Mouse (Mus musculus): ENCODE results near the gene Pygo2.

The Pygo2 gene

GRCm38 (mm10) chr3:89430171-89431159, at the start of gene Pygo2:
Gene Pygo2 (plus strand): TSS chr3:89430214.
- DNase-seq (ENCODE audit: low spot score): peak; percentile 74

- DNase-seq (ENCODE audit: low spot score): no peak
Measured at GRCm38 (mm10) chr3:89380291-89380690, 49.7 kb upstream of the Pygo2 start.

DNA sequence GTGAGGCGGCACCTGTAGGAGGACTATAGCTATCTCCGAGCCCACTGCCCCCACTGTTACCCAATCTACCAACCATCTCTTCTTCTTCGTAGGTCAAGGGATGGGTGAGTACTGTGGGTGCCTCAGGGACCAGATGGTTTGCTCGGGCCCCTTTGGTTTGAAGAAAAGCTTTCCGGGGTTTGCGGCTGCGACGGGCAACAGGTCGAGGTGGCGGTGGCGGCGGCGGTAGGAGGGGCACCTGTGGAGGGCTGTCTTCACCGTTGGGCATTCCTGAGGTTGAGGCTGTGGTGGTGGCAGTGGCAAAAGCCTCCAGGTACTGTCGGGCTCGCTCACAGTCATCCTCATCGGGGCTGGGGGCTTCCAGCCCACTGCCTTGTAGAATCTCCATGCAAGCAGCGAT, 49.3 kb upstream of the Pygo2 start:
- no peak for DNase-seq (ENCODE audit: low spot score)

DNA sequence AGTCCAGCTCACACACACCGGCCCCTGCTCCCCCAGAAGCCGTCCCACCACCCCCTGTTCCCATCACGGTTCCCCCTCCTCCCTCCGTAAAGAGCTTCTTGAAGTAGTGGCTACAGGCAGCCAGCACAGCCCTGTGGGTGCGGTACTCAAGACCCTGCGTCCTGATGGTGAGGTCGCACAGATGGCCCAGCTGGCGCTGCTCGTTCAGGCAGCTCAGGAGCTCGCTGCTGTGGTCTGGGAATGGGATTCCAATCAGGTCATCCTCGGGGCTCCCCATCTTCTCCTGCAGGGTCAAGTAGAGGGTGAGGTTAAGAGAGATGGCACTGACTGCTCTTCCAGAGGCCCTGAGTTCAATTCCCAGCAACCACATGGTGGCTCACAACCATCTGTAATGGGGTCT, 48.8 kb upstream of the Pygo2 start:
- no peak for DNase-seq (ENCODE audit: low spot score)

DNA sequence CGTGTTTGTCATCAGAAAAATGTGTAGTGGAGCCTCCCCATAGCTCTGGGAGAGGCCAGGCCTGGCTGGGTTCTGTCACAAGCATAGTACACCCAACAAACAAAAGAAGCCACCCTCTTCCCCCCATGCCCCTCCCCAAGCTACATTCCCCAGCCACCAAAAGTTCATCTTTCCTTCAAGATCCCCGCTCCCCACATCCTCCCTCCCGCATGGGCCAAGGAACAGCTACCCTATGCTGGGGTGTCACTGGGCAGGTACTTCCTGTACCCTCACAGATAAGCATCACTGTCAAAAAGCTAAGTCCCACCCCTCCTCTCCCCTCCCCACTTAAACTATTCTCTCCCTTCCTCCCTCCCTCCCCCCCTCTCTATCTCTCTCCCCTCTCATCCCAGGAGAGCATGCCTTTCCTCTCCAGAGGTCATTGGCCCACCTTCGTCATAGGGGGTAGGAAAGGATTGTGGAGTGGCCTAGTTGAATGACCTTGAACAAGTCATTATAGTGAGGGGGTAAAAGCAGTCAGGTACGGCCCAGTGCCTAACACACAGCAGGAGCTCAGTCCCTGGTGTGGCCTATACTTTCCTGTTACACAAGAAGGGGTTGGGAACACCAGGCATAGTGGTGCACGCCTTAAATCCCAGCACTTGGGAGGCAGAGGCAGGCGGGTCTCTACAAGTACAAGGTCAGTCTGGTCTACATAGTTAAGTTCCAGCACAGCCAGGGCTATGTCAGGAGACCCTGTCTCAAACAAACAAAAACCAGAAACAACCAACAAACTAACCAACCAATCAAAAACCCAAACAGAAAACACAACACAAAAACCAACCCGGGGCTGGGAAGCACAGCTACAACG, 47.8 kb upstream of the Pygo2 start:
- DNase-seq (ENCODE audit: low spot score): no peak

- DNase-seq (ENCODE audit: low spot score): no peak
Measured at GRCm38 (mm10) chr3:89382950-89383349, 47.1 kb upstream of the Pygo2 start.

- DNase-seq (ENCODE audit: low spot score): no peak
Measured at GRCm38 (mm10) chr3:89383651-89384255, 46.3 kb upstream of the Pygo2 start.

DNA sequence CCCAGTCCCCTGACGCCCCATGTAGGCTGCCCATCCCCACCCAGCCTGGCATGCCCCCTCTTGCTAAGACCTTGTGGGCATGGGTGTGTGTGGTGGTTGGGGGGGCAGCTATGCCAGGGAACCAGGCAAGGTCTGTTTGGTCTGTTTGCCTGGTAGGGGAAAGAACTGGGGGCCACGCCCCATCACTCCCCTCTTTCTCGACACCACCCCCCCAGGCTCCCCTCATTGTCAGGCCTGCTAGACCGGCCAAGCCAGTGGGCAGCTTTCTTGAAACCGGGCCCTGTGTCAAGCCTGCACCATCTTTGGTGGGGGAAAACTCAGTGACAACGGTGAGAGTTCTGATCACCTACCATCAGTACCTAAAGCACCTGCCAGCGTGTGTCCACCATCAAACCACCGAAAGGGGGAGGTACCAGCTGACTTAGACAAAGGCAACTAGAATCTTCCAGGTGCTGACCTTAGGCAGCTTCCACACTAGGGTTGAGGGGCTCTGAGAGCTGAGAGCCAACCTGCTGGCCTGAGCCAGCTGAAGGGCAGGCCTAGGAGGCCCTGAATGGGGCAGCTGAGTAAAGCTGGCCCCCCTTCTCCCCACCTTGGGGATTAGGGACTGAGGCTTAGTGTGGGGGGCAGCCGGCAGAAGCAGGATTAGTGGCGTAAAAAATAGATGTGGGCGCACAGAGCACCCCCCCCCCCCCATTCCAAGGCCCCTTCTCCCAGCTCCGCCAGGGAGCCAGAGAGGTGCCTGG, 45.5 kb upstream of the Pygo2 start:
- no peak for DNase-seq (ENCODE audit: low spot score)

DNA sequence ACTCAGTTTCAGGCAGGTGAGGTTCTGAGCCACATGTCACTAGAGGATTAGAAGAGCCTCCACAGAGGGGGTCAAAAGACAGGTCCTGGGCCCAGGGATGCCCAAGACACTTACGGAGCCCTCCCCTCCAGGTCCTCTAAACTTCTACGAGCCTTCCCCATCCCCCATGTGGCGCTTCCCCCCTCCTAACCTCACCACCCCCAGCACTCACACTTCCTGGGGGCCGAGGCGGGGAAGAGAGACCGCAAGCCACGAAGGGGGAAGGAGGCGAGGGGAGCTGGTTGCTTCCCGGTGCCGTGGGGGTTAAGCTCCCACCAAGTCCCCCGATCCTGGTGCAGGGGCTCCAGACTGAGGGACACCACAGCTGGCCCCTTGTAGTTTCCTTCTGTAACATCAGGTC, 44.6 kb upstream of the Pygo2 start:
- no peak for DNase-seq (ENCODE audit: low spot score)

- DNase-seq (ENCODE audit: low spot score): no peak
Measured at GRCm38 (mm10) chr3:89386438-89387420, 43.3 kb upstream of the Pygo2 start.

- DNase-seq (ENCODE audit: low spot score): no peak
Measured at GRCm38 (mm10) chr3:89387632-89388031, 42.4 kb upstream of the Pygo2 start.

- DNase-seq (ENCODE audit: low spot score): no peak
Measured at GRCm38 (mm10) chr3:89388134-89388881, 41.7 kb upstream of the Pygo2 start.

- DNase-seq (ENCODE audit: low spot score): no peak
Measured at GRCm38 (mm10) chr3:89388901-89389740, 40.9 kb upstream of the Pygo2 start.

GRCm38 (mm10) chr3:89390111-89390515, 39.9 kb upstream of the Pygo2 start:
- DNase-seq (ENCODE audit: low spot score): no peak

GRCm38 (mm10) chr3:89390699-89391662, 39.0 kb upstream of the Pygo2 start:
- no peak for DNase-seq (ENCODE audit: low spot score)

DNA sequence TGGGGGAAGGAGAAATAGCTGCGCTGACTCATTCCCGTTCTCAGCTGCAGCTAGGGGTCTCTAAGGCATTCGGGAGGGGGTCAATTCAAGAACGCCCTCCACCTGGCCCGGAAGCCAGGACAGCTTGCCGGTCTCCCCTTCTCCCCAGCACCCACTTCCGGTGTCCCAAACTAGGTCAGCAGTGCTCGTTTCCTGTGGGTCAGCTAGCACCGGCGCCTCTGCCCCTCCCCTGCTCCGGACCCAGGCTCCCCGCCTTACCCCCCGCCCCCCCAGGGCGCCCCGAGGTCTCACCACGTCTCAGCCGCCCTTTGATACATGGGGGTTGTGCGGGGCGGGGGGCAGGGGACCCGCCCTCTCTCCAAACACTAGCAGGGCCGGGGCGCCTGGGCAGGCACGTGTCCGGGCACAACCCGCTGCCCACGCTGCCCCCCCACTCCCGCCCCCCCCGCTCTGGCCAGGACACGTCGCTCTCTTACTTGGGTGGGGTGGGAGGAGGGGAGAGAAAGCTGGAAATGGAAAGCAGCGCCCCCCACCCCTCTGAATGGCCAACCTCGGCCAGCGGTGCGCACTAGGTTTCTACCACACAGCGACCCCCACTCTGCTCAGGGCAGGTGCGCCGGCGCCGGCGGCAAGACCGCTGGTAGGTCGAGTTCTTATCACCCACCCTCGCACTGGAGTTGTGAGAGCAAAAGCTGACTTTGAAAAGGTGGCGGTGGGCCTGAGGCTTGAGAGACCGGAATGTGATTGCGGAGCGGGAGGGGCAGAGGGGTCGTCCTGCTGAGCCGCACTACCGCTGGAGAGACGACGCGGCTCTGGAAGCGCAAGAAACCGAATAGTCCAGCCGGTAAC, 38.1 kb upstream of the Pygo2 start:
- no peak for DNase-seq (ENCODE audit: low spot score)

DNA sequence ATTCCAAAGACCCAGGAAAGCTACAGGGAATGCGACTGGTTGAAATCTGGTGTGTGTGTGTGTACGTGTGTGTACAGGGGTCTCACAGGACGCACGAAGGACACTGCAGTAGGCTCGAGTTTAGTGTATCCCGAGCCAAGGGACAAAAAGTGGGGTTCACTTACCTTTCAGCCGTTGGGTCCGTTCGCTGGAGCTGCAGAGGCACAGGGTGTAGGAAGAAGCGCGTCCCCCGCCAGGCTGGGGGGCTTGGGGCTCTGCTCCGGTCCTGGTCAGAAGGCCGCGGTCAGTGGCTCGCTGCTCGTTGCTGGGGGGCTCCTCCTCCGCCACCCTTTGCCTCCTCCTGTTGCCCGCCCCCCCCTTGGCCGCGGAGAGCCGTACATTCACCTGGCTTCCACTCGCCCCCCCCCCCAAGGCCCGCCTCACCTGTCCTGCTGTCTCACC, 37.1 kb upstream of the Pygo2 start:
- DNase-seq (ENCODE audit: low spot score): no peak

Measured in layer of hippocampus, adult 9-10 months (tissue).